Mouse (Mus musculus) neural tube, embryonic 14.5 days (tissue): ENCODE data around the gene Gm49339. TPM values are rescaled to one million over a fixed set of nuclear protein-coding genes. Genes with fewer than 3 reads are reported as not detected.
"Not testable (repeated sequence)": the region's sequence is repeated elsewhere in the genome, so short reads cannot be mapped to it uniquely, and the experiment has no call there.

Experiments
- ATAC-seq: fragments of 200-750 bp; cut with Nextera tagmentation; 2 replicates; pipeline ENCODE4 v1.8.0; 2017; ENCODE audit warnings: low read depth, mild to moderate bottlenecking, moderate TSS enrichment, moderate library complexity
- H3K27ac ChIP-seq: fragments of 300-500 bp; sonication (generic); 2 replicates; pipeline ENCODE4 v1.5.1; 2014; ENCODE audit warnings: low read depth, mild to moderate bottlenecking, control low read depth, low read length, moderate library complexity, mixed read lengths
- H3K27me3 ChIP-seq: fragments of 300-500 bp; sonication (generic); 2 replicates; pipeline ENCODE4 v1.6.1; 2014; ENCODE audit warnings: low read length; ENCODE audit not compliant: control insufficient read depth, insufficient read depth
- H3K36me3 ChIP-seq: fragments of 300-500 bp; sonication (generic); 2 replicates; pipeline ENCODE4 v1.6.1; 2014; ENCODE audit warnings: low read length, mixed read lengths; ENCODE audit not compliant: control insufficient read depth, insufficient read depth
- H3K4me1 ChIP-seq: fragments of 300-500 bp; sonication (generic); 2 replicates; pipeline ENCODE4 v1.6.1; 2014; ENCODE audit warnings: low read length; ENCODE audit not compliant: control insufficient read depth, insufficient read depth
- H3K4me2 ChIP-seq: fragments of 300-500 bp; sonication (generic); 2 replicates; pipeline ENCODE4 v1.6.1; 2014; ENCODE audit warnings: mild to moderate bottlenecking, low read depth, low read length, control low read depth
- H3K4me3 ChIP-seq: fragments of 300-500 bp; sonication (generic); 2 replicates; pipeline ENCODE4 v1.5.1; 2014; ENCODE audit warnings: low read depth, low read length, control low read depth, mixed read lengths
- H3K9ac ChIP-seq: fragments of 300-500 bp; sonication (generic); replicated peaks from 2 replicates; pipeline ENCODE4 v1.6.1; 2014; ENCODE audit warnings: low read depth, mild to moderate bottlenecking, control low read depth, low read length, mixed read lengths
- H3K9me3 ChIP-seq: fragments of 300-500 bp; sonication (generic); 2 replicates; pipeline ENCODE4 v1.6.1; 2016; ENCODE audit warnings: low read length; ENCODE audit not compliant: control insufficient read depth
- WGBS: fragments of 180-500 bp; shearing (Covaris S2); extraction: QIAGEN DNeasy Blood & Tissue Kit; methylation state at CpG from one replicate; pipeline ENCODE4 v1.1.7; 2014; 5-methylcytosine and 5-hydroxymethylcytosine counted together
- polyA plus RNA-seq: library from polyadenylated mRNA; unstranded; fragments of >200 nt; fragmentation: Nextera tagmentation; extraction: Ambion mirVana; gene quantifications from 2 replicates; pipeline ENCODE4 v1.2.1, GENCODE M21; 2014

Gm49339 gene
- polyA plus RNA-seq, 1 experiment from 2014 or later, result not detected

GRCm38 (mm10) chr10:51490691-51491090 is 10.3 kb downstream of the Gm49339 start, which contains the start of gene Lilrb4a:
Gene Lilrb4a (plus strand): TSS chr10:51490956.
- no CpG with 5 or more reads among the region's 2 CpGs for WGBS
- H3K27me3 ChIP-seq, result not testable (repeated sequence)

GRCm38 (mm10) chr10:51520021-51520420 is 39.6 kb downstream of the Gm49339 start:
- Histone ChIP-seq H3K4me2 (no peak overlapping the region), H3K9ac (no peak overlapping the region), H3K27me3 (no peaks in the 10 kb centered on the region), H3K4me1 (no peaks in the 10 kb centered on the region), H3K36me3 (no peaks in the 10 kb centered on the region), H3K4me3 (no peak overlapping the region), H3K9me3 (no peaks in the 10 kb centered on the region), H3K27ac (no peak overlapping the region)
- ATAC-seq, result no peak

More at GRCm38 (mm10) chr10:51490691-51491090, 10.3 kb downstream of the Gm49339 start, which contains the start of gene Lilrb4a:
- H3K4me1 ChIP-seq, H3K27ac ChIP-seq, H3K4me2 ChIP-seq, H3K4me3 ChIP-seq, H3K9ac ChIP-seq, H3K36me3 ChIP-seq, H3K9me3 ChIP-seq, ATAC-seq: not testable (repeated sequence)

- ATAC-seq, result no peak
- Histone ChIP-seq H3K4me1 (no peaks in the 10 kb centered on the region), H3K27ac (no peak overlapping the region), H3K4me2 (no peak overlapping the region), H3K27me3 (no peaks in the 10 kb centered on the region), H3K4me3 (no peak overlapping the region), H3K36me3 (no peaks in the 10 kb centered on the region), H3K9me3 (no peaks in the 10 kb centered on the region), H3K9ac (no peak overlapping the region)
These were observed 41.0 kb downstream of the Gm49339 start for GRCm38 (mm10) chr10:51521453-51521852.

GRCm38 (mm10) chr10:51526090-51526489 is 45.7 kb downstream of the Gm49339 start:
- H3K36me3 ChIP-seq, result no peaks in the 10 kb centered on the region
- no peak for ATAC-seq
- H3K4me3 ChIP-seq, result no peak overlapping the region
- H3K27ac ChIP-seq, result no peak overlapping the region
- WGBS, result 74% methylated on average over 7 of the region's 7 CpGs
- H3K27me3 ChIP-seq, result no peaks in the 10 kb centered on the region
- H3K9me3 ChIP-seq, result no peaks in the 10 kb centered on the region
- H3K9ac ChIP-seq, result no peak overlapping the region
- no peaks in the 10 kb centered on the region for H3K4me1 ChIP-seq
- no peak overlapping the region for H3K4me2 ChIP-seq

- H3K9me3 ChIP-seq, result no peaks in the 10 kb centered on the region
- H3K36me3 ChIP-seq, result no peaks in the 10 kb centered on the region
- no peak overlapping the region for H3K4me2 ChIP-seq
- H3K4me1 ChIP-seq, result no peaks in the 10 kb centered on the region
- no peak overlapping the region for H3K4me3 ChIP-seq
- no peaks in the 10 kb centered on the region for H3K27me3 ChIP-seq
- ATAC-seq, result no peak
- 84% methylated on average over 4 of the region's 4 CpGs for WGBS
- no peak overlapping the region for H3K27ac ChIP-seq
- H3K9ac ChIP-seq, result no peak overlapping the region
These were observed 46.2 kb downstream of the Gm49339 start for GRCm38 (mm10) chr10:51526633-51527032.

- Histone ChIP-seq H3K9me3 (no peaks in the 10 kb centered on the region), H3K4me2 (no peak overlapping the region), H3K27me3 (no peaks in the 10 kb centered on the region), H3K9ac (no peak overlapping the region), H3K36me3 (no peaks in the 10 kb centered on the region), H3K27ac (no peak overlapping the region), H3K4me1 (no peaks in the 10 kb centered on the region), H3K4me3 (no peak overlapping the region)
- ATAC-seq, result no peak
- WGBS, result 79% methylated on average over 8 of the region's 8 CpGs
These were observed 48.5 kb downstream of the Gm49339 start for GRCm38 (mm10) chr10:51528840-51529434.

- ATAC-seq, result no peak
- WGBS, result 86% methylated on average over 3 of the region's 3 CpGs
- no peak overlapping the region for H3K9ac ChIP-seq
These were observed 49.1 kb downstream of the Gm49339 start for GRCm38 (mm10) chr10:51529497-51529896.

GRCm38 (mm10) chr10:51530813-51531212 is 50.4 kb downstream of the Gm49339 start:
- no peaks in the 10 kb centered on the region for H3K27me3 ChIP-seq
- H3K9me3 ChIP-seq, result no peaks in the 10 kb centered on the region
- H3K4me1 ChIP-seq, result no peaks in the 10 kb centered on the region
- no peaks in the 10 kb centered on the region for H3K36me3 ChIP-seq
- no peak overlapping the region for H3K4me2 ChIP-seq
- no peak overlapping the region for H3K4me3 ChIP-seq
- H3K9ac ChIP-seq, result no peak overlapping the region
- WGBS, result 83% methylated on average over 7 of the region's 7 CpGs
- no peak for ATAC-seq
- H3K27ac ChIP-seq, result no peak overlapping the region

More at GRCm38 (mm10) chr10:51529497-51529896, 49.1 kb downstream of the Gm49339 start:
- H3K36me3 ChIP-seq, result no peaks in the 10 kb centered on the region
- no peak overlapping the region for H3K27ac ChIP-seq
- H3K9me3 ChIP-seq, result no peaks in the 10 kb centered on the region
- no peak overlapping the region for H3K4me2 ChIP-seq
- H3K4me3 ChIP-seq, result no peak overlapping the region
- H3K27me3 ChIP-seq, result no peaks in the 10 kb centered on the region
- H3K4me1 ChIP-seq, result no peaks in the 10 kb centered on the region
